Mouse (Mus musculus) testis, postnatal 10 days (tissue): ENCODE measurements around the gene Gtf2e1.

Experiments used
- DNase-seq: peaks from one replicate; pipeline ENCODE4 v3.0.0; 2021; ENCODE audit warnings: low spot score

Gene Gtf2e1

GRCm38 (mm10) chr16:37539611-37540580 lies at the start of gene Gtf2e1, which contains the start of gene Rabl3:
Gtf2e1 (minus strand) TSS chr16:37539789.
Rabl3 (plus strand) TSS chr16:37539885.
- peak; percentile 95 for DNase-seq

GRCm38 (mm10) chr16:37585129-37585563 lies 45.6 kb upstream of the Gtf2e1 start:
- DNase-seq = no peak

DNA sequence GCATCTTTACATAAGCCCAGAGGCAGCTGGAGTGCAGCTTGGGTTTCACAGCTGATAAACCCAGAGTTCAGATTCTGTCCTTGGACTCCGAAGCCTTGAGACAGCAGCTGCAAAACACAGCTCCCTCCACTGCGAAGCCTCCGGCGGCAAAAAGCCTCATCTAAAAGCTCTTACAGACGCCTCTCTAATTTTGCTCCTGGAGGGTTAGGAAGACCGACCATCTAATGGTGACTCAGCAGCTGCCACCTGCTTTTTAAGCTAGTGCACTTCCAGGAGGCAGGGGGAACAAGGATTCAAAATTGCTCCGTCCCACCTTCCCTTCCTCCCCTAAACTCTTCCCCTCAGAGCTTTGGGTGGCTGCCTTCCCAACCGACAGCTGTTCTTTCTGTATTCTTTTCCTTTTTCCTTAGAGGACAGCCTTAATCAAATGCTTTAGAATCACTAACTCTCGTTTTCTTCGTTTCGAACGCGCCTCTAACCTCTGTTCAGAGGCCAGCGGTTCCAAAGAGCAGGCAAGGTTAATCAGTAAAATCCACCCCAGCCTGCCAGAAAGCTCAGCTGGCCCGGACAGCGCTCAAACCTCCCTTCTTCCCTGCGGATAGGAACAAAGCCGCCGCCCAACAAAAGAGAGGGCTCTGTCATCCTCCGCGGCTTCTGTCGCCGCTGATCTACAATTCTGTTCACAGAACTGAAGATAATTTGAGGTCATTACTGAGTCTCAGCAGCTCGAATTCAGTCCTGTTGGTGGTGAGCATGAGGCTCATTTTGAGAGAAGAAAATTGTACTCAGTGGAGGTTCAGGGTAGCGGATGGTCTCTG lies 44.8 kb upstream of the Gtf2e1 start:
- DNase-seq = peak; percentile 65

DNA sequence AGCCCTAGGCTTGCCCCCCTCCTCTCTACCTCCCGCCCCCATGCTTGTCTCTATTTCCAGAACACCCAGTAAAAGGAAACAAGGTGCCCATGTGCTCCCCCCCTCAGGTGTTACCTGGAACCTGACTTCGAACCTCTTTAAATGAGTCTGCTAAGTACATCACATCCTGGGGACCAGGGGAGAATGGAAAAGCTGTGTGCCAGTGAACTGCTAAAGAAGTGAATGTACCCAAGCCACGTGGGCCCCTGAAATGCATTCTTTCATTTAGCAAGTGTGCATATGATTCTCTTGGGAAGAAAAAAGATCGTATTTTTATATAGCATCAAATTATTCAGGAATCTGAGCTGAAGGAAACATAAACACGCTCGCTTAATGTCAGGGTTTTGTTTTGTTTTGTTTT lies 44.2 kb upstream of the Gtf2e1 start:
- no peak for DNase-seq

DNA sequence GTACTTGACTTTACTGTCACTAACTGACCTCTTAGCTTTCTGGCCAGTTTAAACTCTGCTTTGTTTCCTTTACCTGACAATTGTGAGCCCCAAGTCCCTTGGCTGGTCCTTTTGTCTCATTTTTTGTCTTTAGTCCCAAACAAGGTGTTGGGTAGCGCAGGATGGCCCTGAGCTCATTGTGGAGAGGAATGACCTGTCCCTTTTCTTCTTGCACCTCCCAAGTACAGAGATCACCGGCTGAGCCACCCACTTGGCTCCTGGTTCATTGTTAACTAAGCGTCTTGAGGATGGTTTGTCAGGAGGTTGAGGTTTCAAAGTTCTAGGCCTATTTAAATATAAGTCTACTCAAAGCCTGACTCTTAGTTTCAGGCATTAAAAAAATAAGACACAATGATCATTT lies 43.7 kb upstream of the Gtf2e1 start:
- no peak for DNase-seq

GRCm38 (mm10) chr16:37581901-37582300 lies 42.3 kb upstream of the Gtf2e1 start:
- DNase-seq = no peak

DNA sequence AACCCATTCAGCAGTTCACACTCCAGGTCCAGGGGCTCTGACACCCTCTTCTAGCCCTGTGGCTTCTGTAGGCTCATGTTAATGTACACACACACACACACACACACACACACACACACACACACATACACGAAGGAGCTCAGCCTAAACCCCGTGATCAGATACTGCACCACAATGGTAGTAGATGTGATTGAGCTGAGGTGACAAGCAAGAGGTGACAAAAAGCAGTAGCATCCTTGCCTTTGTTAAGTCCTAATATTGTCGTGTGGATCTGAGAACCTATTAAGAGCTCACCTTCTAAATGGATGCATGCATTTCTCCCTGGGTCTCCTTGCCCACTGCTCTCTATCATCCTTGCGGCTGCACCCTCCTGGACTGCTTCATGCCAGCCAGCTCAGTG lies 41.1 kb upstream of the Gtf2e1 start:
- DNase-seq = no peak

DNA sequence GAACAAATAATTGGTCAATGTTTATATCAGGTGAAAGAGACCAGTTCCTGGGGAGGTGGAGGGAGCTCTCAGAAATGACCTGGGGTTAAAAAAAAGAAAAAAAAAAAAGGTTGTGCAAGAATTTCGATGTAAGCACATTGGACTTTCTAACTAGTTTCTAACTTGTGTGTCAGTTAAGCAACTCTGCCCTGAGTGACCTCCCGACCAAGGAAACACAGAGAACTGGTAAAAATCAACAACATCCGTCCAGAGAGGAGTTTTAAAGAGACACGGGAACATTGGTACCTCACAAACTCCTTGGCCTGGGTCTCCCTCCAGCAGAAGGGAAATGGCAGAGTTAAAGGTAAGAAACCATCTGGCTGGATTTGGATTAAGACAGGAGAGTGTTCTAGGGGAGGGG lies 40.4 kb upstream of the Gtf2e1 start, which contains the start of gene Hgd:
Gene Hgd (plus strand): TSS at position 160 of the 400 bp plus-strand sequence.
- no peak for DNase-seq

DNA sequence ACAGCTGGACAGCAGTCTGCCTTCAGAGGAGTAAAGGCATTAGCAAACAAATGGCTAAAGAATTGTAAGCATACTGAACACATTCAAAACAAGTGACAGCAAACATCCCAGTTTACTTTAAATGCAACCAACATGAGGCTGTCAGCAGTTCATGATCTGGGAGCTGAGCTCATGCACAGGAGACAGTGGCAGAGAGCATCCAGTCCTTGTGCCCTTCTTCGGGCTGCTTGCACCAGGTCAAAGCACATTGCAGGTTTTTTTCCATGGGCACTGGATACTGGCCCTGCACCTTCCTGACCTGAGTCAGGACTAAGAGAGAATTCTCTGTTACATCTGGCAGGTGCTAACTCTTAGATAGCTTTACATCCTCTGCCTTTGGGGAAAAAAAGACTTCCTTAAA lies 40.0 kb upstream of the Gtf2e1 start:
- no peak for DNase-seq

DNA sequence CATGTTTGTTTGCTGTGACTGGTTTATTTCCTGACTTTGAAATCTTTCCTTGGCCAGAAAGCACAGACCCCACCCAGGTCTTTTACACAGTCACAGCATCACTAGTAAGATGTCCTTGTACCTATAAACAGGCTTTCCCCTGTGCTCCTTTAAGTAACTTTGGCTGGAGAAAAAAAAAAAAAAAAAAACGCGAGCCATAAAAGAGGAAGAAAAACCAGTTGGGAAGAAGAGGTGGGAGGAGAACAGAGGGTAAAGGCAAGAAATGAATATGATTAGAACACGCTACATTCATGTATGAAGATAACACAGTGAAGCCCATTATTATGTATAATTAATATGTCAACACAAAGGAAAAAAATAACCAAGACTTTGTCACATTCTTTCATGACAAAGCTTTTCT lies 35.7 kb upstream of the Gtf2e1 start:
- DNase-seq = no peak

GRCm38 (mm10) chr16:37573061-37573460 lies 33.5 kb upstream of the Gtf2e1 start:
- no peak for DNase-seq

- no peak for DNase-seq
These were observed 32.6 kb upstream of the Gtf2e1 start for GRCm38 (mm10) chr16:37572117-37572754.

GRCm38 (mm10) chr16:37571554-37571953 lies 32.0 kb upstream of the Gtf2e1 start:
- no peak for DNase-seq

DNA sequence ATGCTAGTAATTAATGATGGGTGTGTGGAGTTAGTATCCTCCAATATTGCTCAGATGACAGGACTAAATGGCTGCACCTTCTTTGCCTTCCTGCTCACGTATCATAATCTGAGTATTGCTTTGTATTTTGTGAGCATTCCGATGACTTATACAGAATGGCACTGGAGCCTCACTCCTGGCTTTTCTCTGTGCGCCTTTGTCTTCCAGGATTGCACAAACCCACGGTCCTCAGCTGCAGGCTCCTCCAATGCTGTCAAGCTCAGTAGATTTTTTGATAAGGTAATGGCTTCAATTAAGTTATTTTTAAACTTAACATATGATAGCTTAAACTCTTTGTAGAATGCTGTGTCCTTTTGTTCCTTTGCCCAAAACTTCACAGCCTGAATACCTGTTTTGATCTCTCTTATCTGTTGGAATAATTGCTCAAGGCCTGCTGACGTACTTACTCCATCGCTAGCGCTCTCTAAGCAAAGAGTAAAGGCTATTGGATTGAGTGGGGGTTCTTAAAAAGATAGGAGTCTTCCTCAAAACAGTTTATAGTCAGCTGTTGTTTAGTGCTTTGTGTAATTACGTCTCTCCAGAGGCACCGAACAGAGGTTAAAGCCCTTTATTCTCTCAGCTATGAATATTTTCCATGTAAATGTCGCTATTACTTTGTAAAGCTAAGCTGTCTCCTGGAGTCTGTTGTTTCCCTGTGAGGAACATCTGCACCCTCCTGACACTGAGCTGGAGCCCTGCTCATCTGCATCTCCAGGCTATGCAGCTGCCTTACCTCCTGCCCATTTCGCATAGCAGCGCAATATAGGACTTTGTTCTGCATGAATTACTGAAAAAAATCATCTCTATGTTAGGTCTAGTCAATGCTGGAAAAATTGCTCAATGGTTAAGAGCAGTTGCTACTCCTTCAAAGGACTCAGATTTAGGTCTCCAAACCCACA lies 27.8 kb upstream of the Gtf2e1 start:
- DNase-seq = peak; percentile 25

DNA sequence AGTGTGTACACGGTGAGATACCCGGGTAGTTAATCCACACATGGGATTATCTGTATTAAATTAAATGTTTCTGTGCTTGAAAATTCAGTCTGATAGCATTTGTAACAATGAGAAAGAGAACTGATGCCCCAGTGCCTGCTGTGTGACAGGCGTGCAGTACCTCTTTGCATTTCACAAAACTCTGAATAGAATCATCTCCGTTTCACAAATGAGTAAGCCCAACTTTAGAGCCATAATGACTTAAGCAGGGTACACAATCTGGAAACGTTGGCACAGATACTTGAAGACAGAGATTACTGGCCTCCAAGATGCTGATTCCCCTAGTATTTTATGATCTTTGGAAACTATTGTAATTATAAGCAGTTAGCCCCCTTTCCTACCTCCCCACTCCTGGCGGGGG lies 26.5 kb upstream of the Gtf2e1 start:
- no peak for DNase-seq

DNA sequence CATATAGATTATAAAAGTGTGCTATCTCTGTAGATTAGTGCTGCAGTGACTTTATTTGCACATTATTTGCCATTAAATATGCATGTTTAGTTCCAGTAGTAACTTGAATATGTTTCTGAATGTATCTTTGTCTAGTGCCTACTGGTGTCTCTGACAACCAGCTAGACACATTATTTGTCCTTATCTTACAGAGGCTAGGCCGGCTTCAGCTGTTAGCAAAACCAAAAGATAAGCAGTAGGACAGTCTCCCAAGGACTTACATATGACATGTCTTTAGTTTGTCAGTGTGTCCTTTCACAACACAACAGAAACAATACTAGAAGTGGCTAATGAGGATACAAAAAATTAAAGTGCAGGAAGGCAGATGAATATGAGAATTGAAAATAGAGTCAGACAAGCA lies 25.5 kb upstream of the Gtf2e1 start:
- DNase-seq = no peak

DNA sequence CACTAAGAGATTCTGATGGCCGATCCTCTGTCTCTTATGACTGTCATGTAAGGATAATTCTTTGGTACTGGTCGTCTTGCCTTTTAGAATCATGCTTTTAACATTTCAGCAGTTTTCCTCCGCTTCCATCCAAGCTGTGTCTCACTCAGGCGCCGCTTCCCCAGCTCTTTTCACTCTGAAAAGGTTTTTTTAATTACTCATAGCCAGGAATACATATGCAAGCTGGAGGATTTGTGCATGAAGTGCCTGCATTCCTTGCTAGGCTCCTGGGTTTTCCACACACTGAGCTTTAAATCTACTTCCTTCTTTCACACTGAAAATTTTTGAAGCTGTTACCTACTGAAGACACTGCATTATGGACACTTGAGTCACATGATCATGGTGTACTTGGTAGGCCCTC lies 23.4 kb upstream of the Gtf2e1 start:
- DNase-seq = no peak

DNA sequence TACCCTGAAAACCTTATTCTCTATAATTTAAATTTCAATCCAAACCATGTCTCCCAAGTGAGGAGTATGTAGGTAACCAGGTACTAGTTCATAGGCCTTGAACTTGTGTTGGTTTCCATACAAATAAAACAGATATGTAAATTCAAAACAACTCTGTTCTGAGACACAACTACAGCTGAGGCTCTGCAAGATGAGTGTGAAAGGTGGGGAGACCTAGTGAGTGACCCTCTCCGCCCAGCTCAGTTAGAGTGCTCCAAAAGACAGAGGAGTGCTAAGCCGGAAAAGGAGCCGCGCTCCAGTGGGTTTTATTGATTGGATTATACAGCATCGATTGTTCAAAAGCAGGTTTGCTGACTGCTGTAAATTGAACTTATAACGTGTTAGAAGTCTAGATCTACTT lies 22.8 kb upstream of the Gtf2e1 start:
- DNase-seq = no peak

DNA sequence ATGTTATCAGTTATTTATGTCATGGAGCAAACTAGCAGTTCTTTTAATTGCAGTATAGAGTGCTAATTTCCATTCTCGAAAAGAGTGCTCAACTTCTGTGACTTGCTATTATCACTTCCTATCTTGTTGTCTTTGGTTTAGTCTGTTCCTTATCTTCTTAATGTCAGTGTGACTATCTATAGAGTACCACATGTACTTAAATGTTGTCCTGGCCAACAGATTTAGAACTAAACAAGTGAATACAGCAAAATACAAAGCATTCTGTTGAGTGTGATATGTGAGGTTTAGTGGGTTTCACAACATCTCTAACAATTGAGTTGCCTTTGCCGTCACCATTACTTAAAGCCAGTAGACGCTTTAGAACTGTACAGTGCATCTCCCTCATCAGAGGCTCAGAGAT lies 13.2 kb upstream of the Gtf2e1 start:
- DNase-seq = no peak

GRCm38 (mm10) chr16:37550981-37551380 lies 11.4 kb upstream of the Gtf2e1 start:
- no peak for DNase-seq

DNA sequence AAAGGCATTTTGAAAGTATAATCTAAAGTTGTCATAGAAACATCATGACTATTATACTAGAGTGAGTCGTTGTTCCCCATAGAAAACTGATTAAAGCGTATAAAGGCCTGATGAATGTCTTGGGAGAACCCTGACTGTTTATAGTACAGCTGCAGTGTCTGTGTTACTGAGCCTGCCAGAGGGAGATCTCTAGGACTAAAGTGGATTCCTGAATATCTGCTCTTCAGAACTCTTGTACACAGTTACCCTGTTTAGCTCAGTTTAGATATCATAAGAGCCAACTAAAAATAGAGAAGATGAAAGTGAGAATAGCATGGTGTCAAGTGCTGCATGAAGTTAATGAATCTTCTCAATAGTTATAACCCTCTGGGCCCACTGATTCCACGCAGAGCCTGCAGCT lies 10.7 kb upstream of the Gtf2e1 start:
- DNase-seq = no peak
